Mouse (Mus musculus): Measurements from ENCODE around the gene Fgfr2. TPM values are rescaled to one million over a fixed set of nuclear protein-coding genes. Genes with fewer than 3 reads are reported as not detected.

Fgfr2 gene
- polyA plus RNA-seq, 1 experiment from 2014 or later, result 47.9 TPM

GRCm38 (mm10) chr7:133052819-133053218 is 70.3 kb downstream of the Fgfr2 start:
- WGBS, result 92% methylated on average over 8 of the region's 8 CpGs
- Histone ChIP-seq H3K27me3 (no peaks in the 10 kb centered on the region), H3K4me3 (no peak overlapping the region), H3K4me2 (no peak overlapping the region), H3K4me1 (0 out of 2 replicates have a peak, but pooled peaks cover 10% of the 10 kb centered on the region), H3K27ac (no peak overlapping the region), H3K36me3 (ENCODE audit: poor library complexity, severe bottlenecking) (peaks cover 34% of the 10 kb centered on the region), H3K9ac (no peak overlapping the region), H3K9me3 (replicated peaks) (no peaks in the 10 kb centered on the region)
- no peak for ATAC-seq

- 84% methylated on average over 6 of the region's 6 CpGs for WGBS
- H3K4me1 ChIP-seq, result 0 out of 2 replicates have a peak, but pooled peaks cover 10% of the 10 kb centered on the region
These were observed 72.5 kb downstream of the Fgfr2 start for GRCm38 (mm10) chr7:133050681-133051080.

GRCm38 (mm10) chr7:133048085-133048630 is 75.0 kb downstream of the Fgfr2 start:
- no peak overlapping the region for H3K9ac ChIP-seq
- no peaks in the 10 kb centered on the region for H3K4me1 ChIP-seq
- H3K36me3 ChIP-seq (ENCODE audit: poor library complexity, severe bottlenecking), result peaks cover 26% of the 10 kb centered on the region
- no peaks in the 10 kb centered on the region for H3K27me3 ChIP-seq
- H3K9me3 ChIP-seq (replicated peaks), result no peaks in the 10 kb centered on the region
- no peak overlapping the region for H3K27ac ChIP-seq
- no peak overlapping the region for H3K4me3 ChIP-seq
- WGBS, result 91% methylated on average over 3 of the region's 3 CpGs
- no peak for ATAC-seq
- no peak overlapping the region for H3K4me2 ChIP-seq

More at GRCm38 (mm10) chr7:133050681-133051080, 72.5 kb downstream of the Fgfr2 start:
- peaks cover 36% of the 10 kb centered on the region for H3K36me3 ChIP-seq (ENCODE audit: poor library complexity, severe bottlenecking)
- ATAC-seq, result no peak
- no peak overlapping the region for H3K4me3 ChIP-seq
- no peaks in the 10 kb centered on the region for H3K9me3 ChIP-seq (replicated peaks)
- H3K4me2 ChIP-seq, result no peak overlapping the region
- no peak overlapping the region for H3K9ac ChIP-seq
- no peak overlapping the region for H3K27ac ChIP-seq
- no peaks in the 10 kb centered on the region for H3K27me3 ChIP-seq

- Histone ChIP-seq H3K9me3 (replicated peaks) (no peaks in the 10 kb centered on the region), H3K9ac (no peak overlapping the region), H3K27ac (no peak overlapping the region), H3K4me3 (no peak overlapping the region), H3K36me3 (ENCODE audit: poor library complexity, severe bottlenecking) (peaks cover 20% of the 10 kb centered on the region), H3K4me1 (0 out of 2 replicates have a peak, but pooled peaks cover 1% of the 10 kb centered on the region), H3K27me3 (no peaks in the 10 kb centered on the region), H3K4me2 (no peak overlapping the region)
- 93% methylated on average over 4 of the region's 4 CpGs for WGBS
- no peak for ATAC-seq
These were observed 75.9 kb downstream of the Fgfr2 start for GRCm38 (mm10) chr7:133047287-133047686.

GRCm38 (mm10) chr7:133044721-133045120 is 78.4 kb downstream of the Fgfr2 start:
- ATAC-seq, result no peak
- H3K9me3 ChIP-seq (replicated peaks), result no peaks in the 10 kb centered on the region
- 82% methylated on average over 4 of the region's 4 CpGs for WGBS
- H3K4me1 ChIP-seq, result peaks cover 11% of the 10 kb centered on the region; the same call in 1 of the 2 replicates
- peaks cover 12% of the 10 kb centered on the region; the same call in 1 of the 2 replicates for H3K36me3 ChIP-seq (ENCODE audit: poor library complexity, severe bottlenecking)
- H3K4me2 ChIP-seq, result no peak overlapping the region
- no peak overlapping the region for H3K4me3 ChIP-seq
- H3K27me3 ChIP-seq, result no peaks in the 10 kb centered on the region
- no peak overlapping the region for H3K27ac ChIP-seq
- H3K9ac ChIP-seq, result no peak overlapping the region

GRCm38 (mm10) chr7:133041784-133042183 is 81.4 kb downstream of the Fgfr2 start:
- WGBS, result 79% methylated on average over 3 of the region's 3 CpGs
- H3K9me3 ChIP-seq (replicated peaks), result no peaks in the 10 kb centered on the region
- peaks cover 25% of the 10 kb centered on the region for H3K4me1 ChIP-seq
- no peak overlapping the region for H3K4me3 ChIP-seq
- H3K9ac ChIP-seq, result no peak overlapping the region
- no peaks in the 10 kb centered on the region for H3K27me3 ChIP-seq
- peaks cover 12% of the 10 kb centered on the region; the same call in 1 of the 2 replicates for H3K36me3 ChIP-seq (ENCODE audit: poor library complexity, severe bottlenecking)
- H3K4me2 ChIP-seq, result no peak overlapping the region
- no peak for ATAC-seq
- H3K27ac ChIP-seq, result no peak overlapping the region

GRCm38 (mm10) chr7:133040688-133041345 is 82.3 kb downstream of the Fgfr2 start:
- H3K36me3 ChIP-seq (ENCODE audit: poor library complexity, severe bottlenecking), result peaks cover 10% of the 10 kb centered on the region; the same call in 1 of the 2 replicates
- 84% methylated on average over 3 of the region's 3 CpGs for WGBS
- no peak for ATAC-seq
- no peak overlapping the region for H3K9ac ChIP-seq
- no peak overlapping the region for H3K27ac ChIP-seq
- H3K27me3 ChIP-seq, result no peaks in the 10 kb centered on the region
- H3K4me1 ChIP-seq, result peaks cover 27% of the 10 kb centered on the region
- no peak overlapping the region for H3K4me2 ChIP-seq
- H3K9me3 ChIP-seq (replicated peaks), result no peaks in the 10 kb centered on the region
- H3K4me3 ChIP-seq, result no peak overlapping the region

GRCm38 (mm10) chr7:133039556-133040255 is 83.4 kb downstream of the Fgfr2 start:
- no peak overlapping the region for H3K9ac ChIP-seq
- peaks cover 31% of the 10 kb centered on the region for H3K4me1 ChIP-seq
- no peak overlapping the region for H3K27ac ChIP-seq
- WGBS, result 83% methylated on average over 3 of the region's 3 CpGs
- peaks cover 10% of the 10 kb centered on the region; the same call in 1 of the 2 replicates for H3K36me3 ChIP-seq (ENCODE audit: poor library complexity, severe bottlenecking)
- H3K27me3 ChIP-seq, result no peaks in the 10 kb centered on the region
- no peak for ATAC-seq
- no peak overlapping the region for H3K4me3 ChIP-seq
- no peaks in the 10 kb centered on the region for H3K9me3 ChIP-seq (replicated peaks)
- no peak overlapping the region for H3K4me2 ChIP-seq

- WGBS, result 67% methylated on average over 4 of the region's 4 CpGs
- no peak overlapping the region for H3K4me2 ChIP-seq
- no peak for ATAC-seq
- H3K27ac ChIP-seq, result no peak overlapping the region
- no peaks in the 10 kb centered on the region for H3K9me3 ChIP-seq (replicated peaks)
- H3K4me3 ChIP-seq, result no peak overlapping the region
- H3K9ac ChIP-seq, result no peak overlapping the region
- no peaks in the 10 kb centered on the region for H3K36me3 ChIP-seq (ENCODE audit: poor library complexity, severe bottlenecking)
- no peaks in the 10 kb centered on the region for H3K27me3 ChIP-seq
- H3K4me1 ChIP-seq, result peaks cover 49% of the 10 kb centered on the region
These were observed 85.5 kb downstream of the Fgfr2 start for GRCm38 (mm10) chr7:133037618-133038017.

- H3K27ac ChIP-seq, result no peak overlapping the region
These were observed 85.9 kb downstream of the Fgfr2 start for GRCm38 (mm10) chr7:133037217-133037616.

GRCm38 (mm10) chr7:133035901-133036300 is 87.2 kb downstream of the Fgfr2 start:
- Histone ChIP-seq H3K4me2 (no peak overlapping the region), H3K9me3 (replicated peaks) (no peaks in the 10 kb centered on the region), H3K4me1 (peaks cover 46% of the 10 kb centered on the region), H3K4me3 (no peak overlapping the region), H3K27me3 (no peaks in the 10 kb centered on the region), H3K36me3 (ENCODE audit: poor library complexity, severe bottlenecking) (no peaks in the 10 kb centered on the region), H3K9ac (no peak overlapping the region), H3K27ac (no peak overlapping the region)
- no peak for ATAC-seq

More at GRCm38 (mm10) chr7:133037217-133037616, 85.9 kb downstream of the Fgfr2 start:
- Histone ChIP-seq H3K4me3 (no peak overlapping the region), H3K9me3 (replicated peaks) (no peaks in the 10 kb centered on the region), H3K4me1 (peaks cover 47% of the 10 kb centered on the region), H3K9ac (no peak overlapping the region), H3K36me3 (ENCODE audit: poor library complexity, severe bottlenecking) (no peaks in the 10 kb centered on the region), H3K27me3 (no peaks in the 10 kb centered on the region), H3K4me2 (no peak overlapping the region)
- no peak for ATAC-seq
- 45% methylated on average over 5 of the region's 5 CpGs for WGBS

- ATAC-seq, result peak; percentile 81
- H3K27ac ChIP-seq, result no peak overlapping the region
These were observed 90.5 kb downstream of the Fgfr2 start for GRCm38 (mm10) chr7:133032589-133033203.

More at GRCm38 (mm10) chr7:133032589-133033203, 90.5 kb downstream of the Fgfr2 start:
- WGBS, result 38% methylated on average over 9 of the region's 9 CpGs
- H3K4me2 ChIP-seq, result no peak overlapping the region
- no peaks in the 10 kb centered on the region for H3K9me3 ChIP-seq (replicated peaks)
- H3K9ac ChIP-seq, result no peak overlapping the region
- no peak overlapping the region for H3K4me3 ChIP-seq
- no peaks in the 10 kb centered on the region for H3K36me3 ChIP-seq (ENCODE audit: poor library complexity, severe bottlenecking)
- H3K4me1 ChIP-seq, result peaks cover 41% of the 10 kb centered on the region
- no peaks in the 10 kb centered on the region for H3K27me3 ChIP-seq

All from forebrain, embryonic 13.5 days (tissue).